Mouse (Mus musculus): ENCODE results near the gene Dus4l. TPM values are rescaled to one million over a fixed set of nuclear protein-coding genes. Genes with fewer than 3 reads are reported as not detected.
"Not testable (repeated sequence)": the region's sequence is repeated elsewhere in the genome, so short reads cannot be mapped to it uniquely, and the experiment has no call there.

Gene Dus4l
- polyA plus RNA-seq, 1 experiment from 2014 or later, result 3.4 TPM

- H3K27ac ChIP-seq, result no peak overlapping the region
- peaks cover 22% of the 10 kb centered on the region for H3K4me1 ChIP-seq (replicated peaks)
- H3K9me3 ChIP-seq (replicated peaks), result no peaks in the 10 kb centered on the region
- no peaks in the 10 kb centered on the region for H3K27me3 ChIP-seq
- DNase-seq, result no peak
- H3K4me2 ChIP-seq, result peak overlapping the region; percentile 89
- peak overlapping the region; percentile 68 for H3K4me3 ChIP-seq (replicated peaks)
- no peak for ATAC-seq (ENCODE audit: low read depth)
- peak overlapping the region; percentile 85; the same call in 1 of the 2 replicates for H3K9ac ChIP-seq
- H3K36me3 ChIP-seq, result no peaks in the 10 kb centered on the region
- 77% methylated on average over 3 of the region's 3 CpGs for WGBS (ENCODE audit: insufficient replicate concordance)
Measured at GRCm38 (mm10) chr12:31635240-31635607, 19.4 kb downstream of the Dus4l start.

GRCm38 (mm10) chr12:31634343-31635239, 20.0 kb downstream of the Dus4l start, which contains the start of gene Bcap29:
Gene Bcap29 (minus strand): TSS chr12:31634658.
- DNase-seq (peak; percentile 73), ATAC-seq (ENCODE audit: low read depth) (peak; percentile 93)
- peak within 1 kb of the TSS; percentile 70 for H3K27ac ChIP-seq
- no peaks in the 10 kb centered on the region for H3K27me3 ChIP-seq
- peaks cover 22% of the 10 kb centered on the region for H3K4me1 ChIP-seq (replicated peaks)
- peaks cover 5% of the 10 kb centered on the region; the same call in 1 of the 2 replicates for H3K36me3 ChIP-seq
- H3K9me3 ChIP-seq (replicated peaks), result no peaks in the 10 kb centered on the region
- 2% methylated on average over 73 of the region's 73 CpGs for WGBS (ENCODE audit: insufficient replicate concordance)
- H3K9ac ChIP-seq, result peak within 1 kb of the TSS; percentile 85
- peak within 1 kb of the TSS; percentile 68 for H3K4me3 ChIP-seq (replicated peaks)
- peak within 1 kb of the TSS; percentile 89 for H3K4me2 ChIP-seq

GRCm38 (mm10) chr12:31633970-31634342, 20.7 kb downstream of the Dus4l start:
- Histone ChIP-seq H3K4me2 (peak overlapping the region; percentile 89), H3K9me3 (replicated peaks) (no peaks in the 10 kb centered on the region), H3K36me3 (peaks cover 5% of the 10 kb centered on the region; the same call in 1 of the 2 replicates), H3K27ac (peak overlapping the region; percentile 70), H3K9ac (peak overlapping the region; percentile 85), H3K27me3 (no peaks in the 10 kb centered on the region), H3K4me1 (replicated peaks) (peaks cover 22% of the 10 kb centered on the region), H3K4me3 (replicated peaks) (peak overlapping the region; percentile 68)
- WGBS (ENCODE audit: insufficient replicate concordance), result 1% methylated on average over 13 of the region's 13 CpGs
- peak; percentile 23 for DNase-seq
- ATAC-seq (ENCODE audit: low read depth), result peak; percentile 58

GRCm38 (mm10) chr12:31628396-31628795, 26.2 kb downstream of the Dus4l start:
- ATAC-seq (ENCODE audit: low read depth); H3K9me3 ChIP-seq (replicated peaks); H3K27me3 ChIP-seq; DNase-seq; H3K9ac ChIP-seq; H3K27ac ChIP-seq; H3K4me3 ChIP-seq (replicated peaks); H3K4me2 ChIP-seq; H3K4me1 ChIP-seq (replicated peaks): not testable (repeated sequence)
- 80% methylated on average over 9 of the region's 9 CpGs for WGBS (ENCODE audit: insufficient replicate concordance)
- peaks cover 25% of the 10 kb centered on the region for H3K36me3 ChIP-seq

- ATAC-seq (ENCODE audit: low read depth), result no peak
Measured at GRCm38 (mm10) chr12:31625016-31625415, 29.6 kb downstream of the Dus4l start.

GRCm38 (mm10) chr12:31620106-31620505, 34.5 kb downstream of the Dus4l start:
- WGBS (ENCODE audit: insufficient replicate concordance), result 84% methylated on average over 8 of the region's 8 CpGs
- Histone ChIP-seq H3K9ac (no peak overlapping the region), H3K27ac (no peak overlapping the region), H3K4me1 (replicated peaks) (no peaks in the 10 kb centered on the region), H3K27me3 (no peaks in the 10 kb centered on the region), H3K4me3 (replicated peaks) (no peak overlapping the region), H3K9me3 (replicated peaks) (no peaks in the 10 kb centered on the region), H3K4me2 (no peak overlapping the region), H3K36me3 (peaks cover 27% of the 10 kb centered on the region)
- ATAC-seq (ENCODE audit: low read depth) (no peak), DNase-seq (no peak)

More at GRCm38 (mm10) chr12:31625016-31625415, 29.6 kb downstream of the Dus4l start:
- Histone ChIP-seq H3K4me3 (replicated peaks) (no peak overlapping the region), H3K27ac (no peak overlapping the region), H3K4me1 (replicated peaks) (no peaks in the 10 kb centered on the region), H3K27me3 (no peaks in the 10 kb centered on the region), H3K9me3 (replicated peaks) (no peaks in the 10 kb centered on the region), H3K9ac (no peak overlapping the region), H3K4me2 (no peak overlapping the region), H3K36me3 (peaks cover 32% of the 10 kb centered on the region)
- no peak for DNase-seq
- 82% methylated on average over 1 of the region's 1 CpGs for WGBS (ENCODE audit: insufficient replicate concordance)

- Histone ChIP-seq H3K4me3 (replicated peaks) (no peak overlapping the region), H3K4me2 (no peak overlapping the region), H3K4me1 (replicated peaks) (no peaks in the 10 kb centered on the region), H3K9ac (no peak overlapping the region), H3K27ac (no peak overlapping the region), H3K27me3 (no peaks in the 10 kb centered on the region), H3K36me3 (peaks cover 21% of the 10 kb centered on the region), H3K9me3 (replicated peaks) (no peaks in the 10 kb centered on the region)
- 75% methylated on average over 4 of the region's 4 CpGs for WGBS (ENCODE audit: insufficient replicate concordance)
- ATAC-seq (ENCODE audit: low read depth), result no peak
- DNase-seq, result no peak
Measured at GRCm38 (mm10) chr12:31613353-31613752, 41.3 kb downstream of the Dus4l start.

- H3K9me3 ChIP-seq (replicated peaks), result no peaks in the 10 kb centered on the region
- H3K27me3 ChIP-seq, result no peaks in the 10 kb centered on the region
- peaks cover 2% of the 10 kb centered on the region; the same call in 1 of the 2 replicates for H3K36me3 ChIP-seq
- H3K9ac ChIP-seq, result no peak overlapping the region
- WGBS (ENCODE audit: insufficient replicate concordance), result 55% methylated on average over 3 of the region's 3 CpGs
- no peak overlapping the region for H3K27ac ChIP-seq
- H3K4me3 ChIP-seq (replicated peaks), result no peak overlapping the region
- no peak overlapping the region for H3K4me2 ChIP-seq
- no peak for DNase-seq
- H3K4me1 ChIP-seq (replicated peaks), result no peaks in the 10 kb centered on the region
- ATAC-seq (ENCODE audit: low read depth), result no peak
Measured at GRCm38 (mm10) chr12:31608138-31608537, 46.5 kb downstream of the Dus4l start.

- DNase-seq, result no peak
- Histone ChIP-seq H3K9me3 (replicated peaks) (no peaks in the 10 kb centered on the region), H3K4me2 (no peak overlapping the region), H3K27ac (no peak overlapping the region), H3K27me3 (no peaks in the 10 kb centered on the region), H3K36me3 (no peaks in the 10 kb centered on the region), H3K4me1 (replicated peaks) (no peaks in the 10 kb centered on the region), H3K9ac (no peak overlapping the region), H3K4me3 (replicated peaks) (no peak overlapping the region)
- no peak for ATAC-seq (ENCODE audit: low read depth)
- WGBS (ENCODE audit: insufficient replicate concordance), result 84% methylated on average over 3 of the region's 3 CpGs
Measured at GRCm38 (mm10) chr12:31604894-31605293, 49.7 kb downstream of the Dus4l start.

GRCm38 (mm10) chr12:31603586-31603985, 51.0 kb downstream of the Dus4l start:
- H3K4me3 ChIP-seq (replicated peaks), result no peak overlapping the region
- ATAC-seq (ENCODE audit: low read depth) (no peak), DNase-seq (no peak)
- H3K36me3 ChIP-seq, result peaks cover 7% of the 10 kb centered on the region
- no peaks in the 10 kb centered on the region for H3K4me1 ChIP-seq (replicated peaks)
- no peaks in the 10 kb centered on the region for H3K27me3 ChIP-seq
- no peaks in the 10 kb centered on the region for H3K9me3 ChIP-seq (replicated peaks)
- no peak overlapping the region for H3K9ac ChIP-seq
- no peak overlapping the region for H3K27ac ChIP-seq
- no peak overlapping the region for H3K4me2 ChIP-seq
- 54% methylated on average over 6 of the region's 6 CpGs for WGBS (ENCODE audit: insufficient replicate concordance)

- DNase-seq, result no peak
- Histone ChIP-seq H3K27ac (no peak overlapping the region), H3K9me3 (replicated peaks) (no peaks in the 10 kb centered on the region), H3K4me1 (replicated peaks) (no peaks in the 10 kb centered on the region), H3K4me2 (no peak overlapping the region), H3K4me3 (replicated peaks) (no peak overlapping the region), H3K36me3 (peaks cover 6% of the 10 kb centered on the region; the same call in 1 of the 2 replicates), H3K27me3 (no peaks in the 10 kb centered on the region), H3K9ac (no peak overlapping the region)
- ATAC-seq (ENCODE audit: low read depth), result no peak
- 90% methylated on average over 3 of the region's 3 CpGs for WGBS (ENCODE audit: insufficient replicate concordance)
Measured at GRCm38 (mm10) chr12:31594296-31594695, 60.3 kb downstream of the Dus4l start.
